Mouse (Mus musculus) spleen, adult 2 months (tissue): ENCODE results near the gene Gm44511. TPM values are rescaled to one million over a fixed set of nuclear protein-coding genes. Genes with fewer than 3 reads are reported as not detected.
"Not testable (repeated sequence)": the region's sequence is repeated elsewhere in the genome, so short reads cannot be mapped to it uniquely, and the experiment has no call there.

Experiments used
- DNase-seq, 2 experiments: peaks; one replicate each; pipeline versions ENCODE4 v3.0.0 to v3.0.0-alpha.2; 2012 to 2021; ENCODE audit warnings: low spot score in 2 of 2, low read depth in 1 of 2
- H3K27ac ChIP-seq: fragments of 200-500 bp; 2 replicates; pipeline ENCODE4 v1.5.1; 2012; ENCODE audit warnings: low read length, inconsistent platforms; ENCODE audit not compliant: insufficient read depth
- H3K27me3 ChIP-seq: fragments of 200-500 bp; 2 replicates; pipeline ENCODE4 v1.6.1; 2012; ENCODE audit warnings: mild to moderate bottlenecking, moderate library complexity, low read length, inconsistent platforms; ENCODE audit not compliant: control insufficient read depth, insufficient read depth
- H3K36me3 ChIP-seq: fragments of 200-500 bp; 2 replicates; pipeline ENCODE4 v1.6.1; 2012; ENCODE audit warnings: mild to moderate bottlenecking, low read length, inconsistent platforms; ENCODE audit not compliant: control insufficient read depth, insufficient read depth
- H3K4me1 ChIP-seq: fragments of 200-500 bp; 2 replicates; pipeline ENCODE4 v1.6.1; 2011; ENCODE audit warnings: inconsistent platforms; ENCODE audit not compliant: control insufficient read depth, insufficient read depth, insufficient read length
- H3K4me3 ChIP-seq: fragments of 200-500 bp; 2 replicates; pipeline ENCODE4 v1.5.1; 2011; ENCODE audit warnings: mild to moderate bottlenecking, inconsistent platforms; ENCODE audit not compliant: insufficient read depth, insufficient read length; ENCODE audit errors: extremely low read depth
- CTCF ChIP-seq: fragments of 200-500 bp; IDR thresholded peaks from 2 replicates; pipeline ENCODE4 v1.5.1; 2011; ENCODE audit warnings: mild to moderate bottlenecking, inconsistent platforms; ENCODE audit not compliant: insufficient read depth, insufficient read length, insufficient replicate concordance; ENCODE audit errors: extremely low read depth
- POLR2A ChIP-seq: fragments of 200-500 bp; IDR thresholded peaks from 2 replicates; pipeline ENCODE4 v1.6.1; 2011; ENCODE audit warnings: low read depth, low read length, inconsistent platforms
- WGBS: fragments of 180-500 bp; shearing (Covaris S2); methylation state at CpG from one replicate; pipeline ENCODE4 v1.1.7; 2018; 5-methylcytosine and 5-hydroxymethylcytosine counted together
- polyA plus RNA-seq: library from polyadenylated mRNA; depleted of rRNA; stranded (reverse); fragments of >200 nt; gene quantifications from 2 replicates; pipeline ENCODE4 v1.2.3, GENCODE M21; 2012

Gm44511 gene
- polyA plus RNA-seq, 1 experiment, result 0.23 TPM

GRCm38 (mm10) chr6:128761144-128761540, 65.0 kb downstream of the Gm44511 start:
- whole genome bisulfite sequencing, result 64% methylated on average over 5 of the region's 5 CpGs
- Histone ChIP-seq H3K4me1 (no peaks in the 10 kb centered on the region; the same call in 1 of the 2 replicates), H3K27me3 (no peaks in the 10 kb centered on the region), H3K27ac (no peak overlapping the region), H3K36me3 (no peaks in the 10 kb centered on the region), H3K4me3 (peak overlapping the region; percentile 88; the same call in 1 of the 2 replicates)
- no peak for DNase-seq
- TF ChIP-seq CTCF (no peak), POLR2A (no peak)

DNA sequence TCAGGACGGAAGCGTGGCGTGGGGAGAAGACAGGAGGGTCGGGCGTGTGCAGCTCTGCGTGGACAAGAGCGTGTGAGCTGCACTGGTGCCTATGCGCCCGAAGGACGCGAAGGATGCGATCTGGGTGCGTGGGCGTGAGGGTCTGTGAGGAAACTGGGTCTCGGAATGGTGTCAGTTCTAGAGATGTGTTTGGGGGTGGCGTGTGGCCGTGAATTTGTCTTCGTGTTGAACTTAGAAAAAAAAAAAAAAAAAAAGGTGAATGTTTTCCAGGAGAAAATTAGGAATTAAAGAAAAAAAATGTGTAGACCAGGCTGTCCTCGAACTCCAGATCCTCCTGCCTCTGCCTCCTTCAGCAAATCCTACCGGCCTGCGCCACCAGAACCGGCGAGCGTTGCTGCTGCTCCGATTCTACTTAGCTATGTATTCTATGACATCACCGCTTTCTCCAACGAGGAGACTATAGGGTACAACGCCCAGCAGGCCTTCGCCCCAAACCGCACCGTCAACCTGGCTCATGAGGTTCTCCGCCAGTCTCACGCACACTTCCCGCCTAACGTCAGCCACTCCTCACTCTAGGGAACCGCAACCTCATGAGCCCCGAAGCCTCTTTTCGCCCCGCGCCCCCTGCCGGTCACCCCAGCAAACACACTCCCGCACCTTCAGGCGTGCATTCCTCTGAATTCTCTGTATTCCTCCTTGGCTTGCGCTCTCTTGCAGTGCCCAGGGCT, 65.5 kb downstream of the Gm44511 start:
- peak; percentile 62 for TF ChIP-seq CTCF
- DNase-seq, result peak; percentile 73 to 75
- under 1% methylated on average over 44 of the region's 44 CpGs for WGBS

GRCm38 (mm10) chr6:128760016-128760415, 66.1 kb downstream of the Gm44511 start:
- under 1% methylated on average over 22 of the region's 22 CpGs for WGBS
- peak; percentile 79 for DNase-seq

More for the DNA sequence above, 65.5 kb downstream of the Gm44511 start:
- H3K36me3 ChIP-seq, H3K27me3 ChIP-seq, H3K4me1 ChIP-seq: not testable (repeated sequence)
- H3K27ac ChIP-seq, result peak overlapping the region; percentile 71
- H3K4me3 ChIP-seq, result peak overlapping the region; percentile 88

DNA sequence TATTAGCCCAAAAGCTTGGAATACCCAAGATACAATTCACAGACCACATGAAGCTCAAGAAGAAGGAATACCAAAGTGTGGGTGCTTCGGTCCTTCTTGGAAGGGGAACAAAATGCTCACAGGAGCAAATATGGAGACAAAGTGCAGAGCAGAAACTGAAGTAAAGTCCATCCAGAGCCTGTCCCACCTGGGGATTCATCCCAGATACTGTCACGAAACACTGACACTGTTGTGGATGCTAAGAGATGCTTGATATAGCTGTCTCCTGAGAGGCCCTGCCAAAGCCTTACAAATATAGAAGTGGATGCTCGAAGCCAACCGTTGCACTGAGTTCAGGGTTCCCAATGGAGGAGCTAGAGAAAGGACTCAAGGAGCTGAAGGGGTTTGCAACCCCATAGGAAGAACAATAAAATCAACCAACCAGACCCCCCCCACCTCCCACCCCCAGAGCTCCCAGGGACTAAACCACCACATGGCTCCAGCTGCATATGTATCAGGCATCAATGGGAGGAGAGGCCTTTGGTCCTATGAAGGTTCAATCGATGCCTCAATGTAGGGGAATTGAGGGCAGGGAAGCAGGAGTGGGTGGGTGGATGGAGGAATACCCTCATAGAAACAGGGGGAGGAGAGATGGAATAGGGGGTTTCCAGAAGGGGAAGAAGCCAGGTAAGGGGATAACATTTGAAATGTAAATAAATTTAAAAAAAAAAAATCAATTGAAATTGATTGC, 66.7 kb downstream of the Gm44511 start:
- H3K4me3 ChIP-seq, result no peak overlapping the region
- H3K27ac ChIP-seq, result no peak overlapping the region
- TF ChIP-seq CTCF (no peak), POLR2A (no peak)
- WGBS, result 86% methylated on average over 5 of the region's 5 CpGs
- no peaks in the 10 kb centered on the region for H3K27me3 ChIP-seq
- H3K36me3 ChIP-seq, result no peaks in the 10 kb centered on the region
- H3K4me1 ChIP-seq, result no peaks in the 10 kb centered on the region; the same call in 1 of the 2 replicates
- DNase-seq, result no peak

More at GRCm38 (mm10) chr6:128760016-128760415, 66.1 kb downstream of the Gm44511 start:
- H3K36me3 ChIP-seq, H3K4me1 ChIP-seq, H3K27me3 ChIP-seq: not testable (repeated sequence)
- H3K4me3 ChIP-seq, result peak overlapping the region; percentile 88
- peak overlapping the region; percentile 71 for H3K27ac ChIP-seq

DNA sequence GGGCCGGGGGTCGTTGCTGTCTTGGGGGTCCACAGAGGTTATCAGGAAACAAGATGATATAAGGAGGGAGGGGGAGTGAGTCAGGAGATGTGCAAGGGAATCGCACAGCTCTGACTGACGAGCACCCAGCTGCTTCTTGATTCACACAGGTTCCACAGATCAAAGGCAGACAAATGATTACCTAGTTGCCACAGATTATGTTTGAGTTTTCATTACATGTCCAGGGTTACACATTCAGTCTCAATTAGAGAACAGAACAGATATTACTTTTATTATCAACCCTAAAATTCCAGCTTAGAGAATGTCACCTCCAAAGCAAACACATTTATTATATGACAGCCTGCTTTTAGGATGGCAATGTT, 70.7 kb downstream of the Gm44511 start:
- H3K4me1 ChIP-seq, H3K36me3 ChIP-seq, H3K4me3 ChIP-seq, H3K27ac ChIP-seq, DNase-seq, H3K27me3 ChIP-seq: not testable (repeated sequence)
- WGBS, result 77% methylated on average over 4 of the region's 4 CpGs

DNA sequence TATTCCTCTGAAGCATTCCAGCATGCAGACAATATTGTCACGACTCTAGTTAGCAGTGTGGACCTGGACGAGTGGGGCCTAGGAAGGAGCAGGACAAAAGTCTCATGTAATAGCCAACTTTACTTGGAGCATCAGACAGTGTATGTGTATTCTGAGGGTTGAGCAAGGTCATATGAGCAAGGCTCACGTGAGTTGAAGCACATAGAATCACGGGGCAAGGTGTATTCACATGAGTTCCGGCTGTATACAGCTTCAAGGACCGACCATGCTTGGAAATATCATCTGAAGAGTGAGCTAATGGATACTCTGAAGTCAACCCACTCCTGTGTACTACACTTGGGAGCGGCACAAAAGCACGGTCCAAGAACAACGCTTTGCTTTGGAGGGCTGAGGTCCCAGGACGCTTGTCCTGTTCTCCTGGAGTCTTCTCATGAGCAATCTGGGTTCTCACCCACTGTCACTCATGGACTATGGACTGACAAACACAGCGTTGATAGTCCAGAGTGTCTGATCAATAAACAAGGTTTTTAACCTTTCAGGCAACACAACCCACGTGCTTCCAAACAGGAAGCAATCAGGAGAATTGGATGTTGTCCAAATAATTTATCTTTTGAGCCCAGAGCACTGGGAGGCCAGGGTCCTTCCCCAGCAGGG, 71.2 kb downstream of the Gm44511 start:
- not testable (repeated sequence) for H3K27ac ChIP-seq, H3K27me3 ChIP-seq, H3K36me3 ChIP-seq, H3K4me1 ChIP-seq, H3K4me3 ChIP-seq, DNase-seq
- WGBS, result 87% methylated on average over 12 of the region's 12 CpGs

DNA sequence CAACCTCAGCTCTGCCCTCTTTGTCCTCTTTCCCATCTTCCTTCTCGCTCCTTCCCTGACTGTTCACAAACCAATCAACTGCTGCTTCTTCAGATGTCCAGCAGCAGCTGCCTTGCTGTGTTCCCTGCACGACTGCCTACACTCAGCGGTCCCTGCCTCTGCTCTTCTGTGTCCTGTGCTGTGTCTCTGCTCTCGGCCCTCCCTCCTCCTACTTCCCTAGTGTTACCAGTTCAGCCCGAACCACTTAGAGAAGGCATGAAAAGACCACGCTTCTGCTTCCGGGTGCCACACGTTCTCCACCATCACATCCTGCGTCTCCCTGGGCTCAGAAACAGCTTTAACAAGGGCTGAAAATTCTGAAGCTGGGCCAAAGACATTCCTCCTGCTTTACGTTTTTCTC, 71.8 kb downstream of the Gm44511 start:
- not testable (repeated sequence) for H3K4me3 ChIP-seq, H3K27ac ChIP-seq, H3K27me3 ChIP-seq, DNase-seq, H3K36me3 ChIP-seq, H3K4me1 ChIP-seq
- WGBS, result 16% methylated on average over 9 of the region's 10 CpGs
